Mouse (Mus musculus) kidney, adult 2 months (tissue): ENCODE data around the gene Pdxk.

ENCODE experiments used
- CTCF ChIP-seq: fragments of 200-500 bp; conservative IDR thresholded peaks from 2 replicates; pipeline ENCODE4 v1.5.1; 2011; ENCODE audit warnings: low read depth, mild to moderate bottlenecking, control low read depth, low read length, moderate library complexity, mixed read lengths; ENCODE audit not compliant: insufficient read depth, insufficient read length
- POLR2A ChIP-seq: fragments of 200-500 bp; IDR thresholded peaks from one replicate; pipeline ENCODE4 v1.6.1; 2011; ENCODE audit warnings: low read depth, low read length, control low read depth

GRCm38 (mm10) chr10:78470582-78471313 is 6.0 kb upstream of the Pdxk start:
- TF ChIP-seq CTCF (no peak), POLR2A (no peak)
